Mouse (Mus musculus) spleen, adult 18-20 months (tissue): ENCODE measurements at regions not wholly inside any gene's neighbourhood (a gene's known extent, or its start where the extent isn't known, plus 50 kb on each side); places are given as distances from the start of the nearest gene placed in this dataset.

Experiments used
- DNase-seq, 2 experiments: peaks; one replicate each; pipeline ENCODE4 v3.0.0; 2022; ENCODE audit warnings: mixed read lengths in 2 of 2

GRCm38 (mm10) chr11:32978899-32979298 lies 154.5 kb upstream of the Smim23 start:
- no peak for DNase-seq

GRCm38 (mm10) chr11:32976572-32976971 lies 152.2 kb upstream of the Smim23 start:
- no peak for DNase-seq

GRCm38 (mm10) chr11:32973453-32973852 lies 149.0 kb upstream of the Smim23 start:
- DNase-seq, result no peak

GRCm38 (mm10) chr11:32965418-32965817 lies 141.0 kb upstream of the Smim23 start:
- DNase-seq, result no peak

- no peak for DNase-seq
Measured at GRCm38 (mm10) chr11:32963625-32964293, 139.4 kb upstream of the Smim23 start.

- no peak for DNase-seq
Measured at GRCm38 (mm10) chr11:32961600-32961999, 137.2 kb upstream of the Smim23 start.

GRCm38 (mm10) chr11:32958961-32959360 lies 134.6 kb upstream of the Smim23 start:
- DNase-seq, result no peak

GRCm38 (mm10) chr11:32956993-32957392 lies 132.6 kb upstream of the Smim23 start:
- no peak for DNase-seq

GRCm38 (mm10) chr11:32952271-32952670 lies 127.9 kb upstream of the Smim23 start:
- no peak for DNase-seq

- no peak for DNase-seq
Measured at GRCm38 (mm10) chr11:32948132-32948531, 123.7 kb upstream of the Smim23 start.

- DNase-seq, result no peak
Measured at GRCm38 (mm10) chr11:32946481-32947001, 122.1 kb upstream of the Smim23 start.

- DNase-seq, result no peak
Measured at GRCm38 (mm10) chr11:32945071-32945470, 120.7 kb upstream of the Smim23 start.

- DNase-seq, result no peak
Measured at GRCm38 (mm10) chr11:32941331-32942009, 117.1 kb upstream of the Smim23 start.

GRCm38 (mm10) chr11:32939102-32939501 lies 114.7 kb upstream of the Smim23 start:
- DNase-seq, result no peak

GRCm38 (mm10) chr11:32937167-32937566 lies 112.8 kb upstream of the Smim23 start:
- no peak for DNase-seq

GRCm38 (mm10) chr11:32931928-32932327 lies 107.5 kb upstream of the Smim23 start:
- no peak for DNase-seq

- no peak for DNase-seq
Measured at GRCm38 (mm10) chr11:32931018-32931417, 106.6 kb upstream of the Smim23 start.

- no peak for DNase-seq
Measured at GRCm38 (mm10) chr11:32928837-32929236, 104.4 kb upstream of the Smim23 start.

- DNase-seq, result no peak
Measured at GRCm38 (mm10) chr11:32925421-32926271, 101.2 kb upstream of the Smim23 start.

GRCm38 (mm10) chr11:32924932-32925331 lies 100.5 kb upstream of the Smim23 start:
- DNase-seq, result no peak

- no peak for DNase-seq
Measured at GRCm38 (mm10) chr11:32913071-32913470, 88.7 kb upstream of the Smim23 start.

GRCm38 (mm10) chr11:32911791-32912190 lies 87.4 kb upstream of the Smim23 start:
- no peak for DNase-seq

- no peak for DNase-seq
Measured at GRCm38 (mm10) chr11:32908723-32909411, 84.5 kb upstream of the Smim23 start.
